Mouse (Mus musculus) hindbrain, embryonic 14.5 days (tissue): Measurements from ENCODE around the gene Rbm42. TPM values are rescaled to one million over a fixed set of nuclear protein-coding genes. Genes with fewer than 3 reads are reported as not detected.

Source experiments
- ATAC-seq: fragments of 200-750 bp; cut with Nextera tagmentation; 2 replicates; pipeline ENCODE4 v1.8.0; 2017; ENCODE audit warnings: moderate number of reproducible peaks, mild to moderate bottlenecking, moderate TSS enrichment, moderate library complexity; ENCODE audit not compliant: low FRiP score
- DNase-seq: peaks from one replicate; pipeline ENCODE4 v3.0.0-alpha.2; 2015; ENCODE audit warnings: low spot score
- H3K27ac ChIP-seq: fragments of 300-500 bp; sonication (generic); 2 replicates; pipeline ENCODE4 v1.5.1; 2014; ENCODE audit warnings: mild to moderate bottlenecking, moderate library complexity
- H3K27me3 ChIP-seq: fragments of 300-500 bp; sonication (generic); 2 replicates; pipeline ENCODE4 v1.6.1; 2014; ENCODE audit warnings: mild to moderate bottlenecking, low read length, mixed read lengths; ENCODE audit not compliant: control insufficient read depth, insufficient read depth
- H3K36me3 ChIP-seq: fragments of 300-500 bp; sonication (generic); replicated peaks from 2 replicates; pipeline ENCODE4 v1.6.1; 2014; ENCODE audit not compliant: control insufficient read depth, insufficient read depth
- H3K4me1 ChIP-seq: fragments of 300-500 bp; sonication (generic); replicated peaks from 2 replicates; pipeline ENCODE4 v1.6.1; 2014; ENCODE audit warnings: antibody characterized with exemption, low read length, mixed read lengths; ENCODE audit not compliant: control insufficient read depth, insufficient read depth
- H3K4me2 ChIP-seq: fragments of 300-500 bp; sonication (generic); replicated peaks from 2 replicates; pipeline ENCODE4 v1.6.1; 2014; ENCODE audit warnings: mild to moderate bottlenecking, moderate library complexity
- H3K4me3 ChIP-seq: fragments of 300-500 bp; sonication (generic); replicated peaks from 2 replicates; pipeline ENCODE4 v1.5.1; 2014; ENCODE audit warnings: mild to moderate bottlenecking, low read length
- H3K9ac ChIP-seq: fragments of 300-500 bp; sonication (generic); 2 replicates; pipeline ENCODE4 v1.6.1; 2014
- H3K9me3 ChIP-seq: fragments of 300-500 bp; sonication (generic); 2 replicates; pipeline ENCODE4 v1.6.1; 2016; ENCODE audit warnings: low read length; ENCODE audit not compliant: control insufficient read depth
- WGBS: fragments of 180-500 bp; shearing (Covaris S2); extraction: QIAGEN DNeasy Blood & Tissue Kit; methylation state at CpG from one replicate; pipeline ENCODE4 v1.1.7; 2014; 5-methylcytosine and 5-hydroxymethylcytosine counted together
- polyA plus RNA-seq: library from polyadenylated mRNA; unstranded; fragments of >200 nt; fragmentation: Nextera tagmentation; extraction: Ambion mirVana; gene quantifications from 2 replicates; pipeline ENCODE4 v1.2.1, GENCODE M21; 2014

Gene Rbm42
- polyA plus RNA-seq = 115 and 118 TPM in 2 replicates

GRCm38 (mm10) chr7:30649591-30650540 is at the start of gene Rbm42:
TSS of gene Rbm42 (minus strand) at chr7:30650317.
- H3K4me1 ChIP-seq = peaks cover 6% of the 10 kb centered on the region; the same call in 1 of the 2 replicates
- H3K4me3 ChIP-seq = peak within 1 kb of the TSS; percentile 81
- peaks cover 49% of the 10 kb centered on the region for H3K36me3 ChIP-seq
- peak within 1 kb of the TSS; percentile 96 for H3K9ac ChIP-seq
- 2% methylated on average over 59 of the region's 59 CpGs for WGBS
- H3K27ac ChIP-seq = peak within 1 kb of the TSS; percentile 81
- no peaks in the 10 kb centered on the region for H3K27me3 ChIP-seq
- H3K9me3 ChIP-seq = no peaks in the 10 kb centered on the region
- H3K4me2 ChIP-seq = peak within 1 kb of the TSS; percentile 96
- DNase-seq (peak; percentile 99), ATAC-seq (peak; percentile 99)

- DNase-seq (no peak), ATAC-seq (no peak)
- WGBS = 43% methylated on average over 9 of the region's 9 CpGs
- no peaks in the 10 kb centered on the region for H3K9me3 ChIP-seq
- no peak within 1 kb of the TSS for H3K9ac ChIP-seq
- no peaks in the 10 kb centered on the region for H3K36me3 ChIP-seq
- no peak within 1 kb of the TSS for H3K27ac ChIP-seq
- H3K27me3 ChIP-seq = no peaks in the 10 kb centered on the region; the same call in 1 of the 2 replicates
- no peak within 1 kb of the TSS for H3K4me3 ChIP-seq
- H3K4me1 ChIP-seq = no peaks in the 10 kb centered on the region
- H3K4me2 ChIP-seq = no peak within 1 kb of the TSS
These were observed 48.5 kb upstream of the Rbm42 start, which contains the start of gene 2200002J24Rik for GRCm38 (mm10) chr7:30698589-30698988. TSS of gene 2200002J24Rik (plus strand) at chr7:30698926.

GRCm38 (mm10) chr7:30698101-30698500 is 48.0 kb upstream of the Rbm42 start:
- Histone ChIP-seq H3K27ac (no peak overlapping the region), H3K27me3 (no peaks in the 10 kb centered on the region; the same call in 1 of the 2 replicates), H3K4me1 (no peaks in the 10 kb centered on the region), H3K4me3 (no peak overlapping the region), H3K9me3 (no peaks in the 10 kb centered on the region), H3K9ac (no peak overlapping the region), H3K4me2 (no peak overlapping the region), H3K36me3 (no peaks in the 10 kb centered on the region)
- ATAC-seq (no peak), DNase-seq (no peak)
- WGBS = 77% methylated on average over 5 of the region's 5 CpGs

- H3K36me3 ChIP-seq = no peaks in the 10 kb centered on the region
- no peak overlapping the region for H3K27ac ChIP-seq
- ATAC-seq = no peak
- 73% methylated on average over 6 of the region's 6 CpGs for WGBS
- no peak overlapping the region for H3K4me3 ChIP-seq
- H3K9ac ChIP-seq = no peak overlapping the region
- DNase-seq = no peak
- H3K4me2 ChIP-seq = no peak overlapping the region
- H3K4me1 ChIP-seq = no peaks in the 10 kb centered on the region
- no peaks in the 10 kb centered on the region for H3K9me3 ChIP-seq
- peaks cover 15% of the 10 kb centered on the region for H3K27me3 ChIP-seq
These were observed 38.2 kb upstream of the Rbm42 start for GRCm38 (mm10) chr7:30688325-30688724.

GRCm38 (mm10) chr7:30683425-30683824 is 33.3 kb upstream of the Rbm42 start:
- WGBS = 81% methylated on average over 2 of the region's 2 CpGs

GRCm38 (mm10) chr7:30681897-30682296 is 31.8 kb upstream of the Rbm42 start:
- H3K9me3 ChIP-seq = no peaks in the 10 kb centered on the region
- WGBS = 81% methylated on average over 5 of the region's 5 CpGs
- no peak overlapping the region for H3K4me2 ChIP-seq
- no peak overlapping the region for H3K4me3 ChIP-seq
- H3K27me3 ChIP-seq = 0 out of 2 replicates have a peak, but pooled peaks cover under 1% of the 10 kb centered on the region
- no peaks in the 10 kb centered on the region for H3K36me3 ChIP-seq
- ATAC-seq = no peak
- DNase-seq = no peak
- H3K27ac ChIP-seq = no peak overlapping the region
- H3K9ac ChIP-seq = no peak overlapping the region
- H3K4me1 ChIP-seq = no peaks in the 10 kb centered on the region

More at GRCm38 (mm10) chr7:30683425-30683824, 33.3 kb upstream of the Rbm42 start:
- Histone ChIP-seq H3K4me3 (no peak overlapping the region), H3K9me3 (no peaks in the 10 kb centered on the region), H3K4me2 (no peak overlapping the region), H3K27ac (no peak overlapping the region), H3K27me3 (peaks cover 14% of the 10 kb centered on the region), H3K36me3 (no peaks in the 10 kb centered on the region), H3K4me1 (no peaks in the 10 kb centered on the region), H3K9ac (no peak overlapping the region)
- ATAC-seq = no peak
- DNase-seq = no peak

- H3K4me3 ChIP-seq = no peak overlapping the region
- no peaks in the 10 kb centered on the region for H3K9me3 ChIP-seq
- no peak overlapping the region for H3K27ac ChIP-seq
- H3K9ac ChIP-seq = no peak overlapping the region
- ATAC-seq (no peak), DNase-seq (peak; percentile 41)
- H3K27me3 ChIP-seq = 0 out of 2 replicates have a peak, but pooled peaks cover 4% of the 10 kb centered on the region
- H3K36me3 ChIP-seq = no peaks in the 10 kb centered on the region
- H3K4me2 ChIP-seq = no peak overlapping the region
- 69% methylated on average over 5 of the region's 5 CpGs for WGBS
- no peaks in the 10 kb centered on the region for H3K4me1 ChIP-seq
These were observed 28.3 kb upstream of the Rbm42 start for GRCm38 (mm10) chr7:30678263-30678975.

GRCm38 (mm10) chr7:30671480-30671879 is 21.4 kb upstream of the Rbm42 start, which contains the start of gene Pmis2:
TSS of gene Pmis2 (minus strand) at chr7:30671605.
- no peak within 1 kb of the TSS for H3K4me3 ChIP-seq
- WGBS = 72% methylated on average over 9 of the region's 9 CpGs
- H3K36me3 ChIP-seq = no peaks in the 10 kb centered on the region
- H3K27me3 ChIP-seq = 0 out of 2 replicates have a peak, but pooled peaks cover 4% of the 10 kb centered on the region
- DNase-seq = no peak
- H3K9me3 ChIP-seq = no peaks in the 10 kb centered on the region
- H3K4me1 ChIP-seq = no peaks in the 10 kb centered on the region
- no peak within 1 kb of the TSS for H3K27ac ChIP-seq
- no peak for ATAC-seq
- no peak within 1 kb of the TSS for H3K4me2 ChIP-seq
- H3K9ac ChIP-seq = no peak within 1 kb of the TSS

- peak; percentile 45 for DNase-seq
- Histone ChIP-seq H3K4me3 (no peak overlapping the region), H3K9me3 (no peaks in the 10 kb centered on the region), H3K27me3 (no peaks in the 10 kb centered on the region), H3K4me1 (peaks cover 11% of the 10 kb centered on the region), H3K27ac (no peak overlapping the region), H3K36me3 (no peaks in the 10 kb centered on the region), H3K9ac (no peak overlapping the region), H3K4me2 (no peak overlapping the region)
- no peak for ATAC-seq
- WGBS = 34% methylated on average over 3 of the region's 3 CpGs
These were observed 19.1 kb upstream of the Rbm42 start for GRCm38 (mm10) chr7:30669229-30669628.
